Mouse (Mus musculus) hindbrain, postnatal 0 days (tissue): ENCODE data around the gene Zfp426. TPM values are rescaled to one million over a fixed set of nuclear protein-coding genes. Genes with fewer than 3 reads are reported as not detected.
A peak's percentile ranks its signal among the peaks of the same experiment; 100 is the strongest.

ENCODE experiments used
- ATAC-seq: fragments of 200-750 bp; cut with Nextera tagmentation; 2 replicates; pipeline ENCODE4 v1.8.0; 2017; ENCODE audit warnings: mild to moderate bottlenecking, moderate TSS enrichment, moderate library complexity
- DNase-seq: peaks from one replicate; pipeline ENCODE4 v3.0.0-alpha.2; 2015; ENCODE audit warnings: low spot score
- H3K27ac ChIP-seq: fragments of 300-500 bp; sonication (generic); 2 replicates; pipeline ENCODE4 v1.5.1; 2014; ENCODE audit warnings: mild to moderate bottlenecking
- H3K27me3 ChIP-seq: fragments of 300-500 bp; sonication (generic); 2 replicates; pipeline ENCODE4 v1.6.1; 2014; ENCODE audit warnings: low read length, mixed read lengths; ENCODE audit not compliant: insufficient read depth
- H3K36me3 ChIP-seq: fragments of 300-500 bp; sonication (generic); 2 replicates; pipeline ENCODE4 v1.6.1; 2014; ENCODE audit warnings: low read length, mixed read lengths; ENCODE audit not compliant: insufficient read depth
- H3K4me1 ChIP-seq: fragments of 300-500 bp; sonication (generic); 2 replicates; pipeline ENCODE4 v1.6.1; 2014; ENCODE audit warnings: antibody characterized with exemption, low read length, mixed read lengths; ENCODE audit not compliant: insufficient read depth
- H3K4me2 ChIP-seq: fragments of 300-500 bp; sonication (generic); 2 replicates; pipeline ENCODE4 v1.6.1; 2014; ENCODE audit warnings: low read depth, mild to moderate bottlenecking, low read length, moderate library complexity, mixed read lengths
- H3K4me3 ChIP-seq: fragments of 300-500 bp; sonication (generic); 2 replicates; pipeline ENCODE4 v1.5.1; 2014; ENCODE audit warnings: low read length
- H3K9ac ChIP-seq: fragments of 300-500 bp; sonication (generic); replicated peaks from 2 replicates; pipeline ENCODE4 v1.6.1; 2014; ENCODE audit warnings: mild to moderate bottlenecking, low read length, moderate library complexity, mixed read lengths
- H3K9me3 ChIP-seq: fragments of 300-500 bp; sonication (generic); 2 replicates; pipeline ENCODE4 v1.6.1; 2016; ENCODE audit warnings: low read length, mixed read lengths
- CTCF ChIP-seq: IDR thresholded peaks from 2 replicates; pipeline ENCODE4 v1.5.1; 2016; ENCODE audit warnings: antibody characterized with exemption, control low read depth, low read depth
- WGBS: fragments of 180-500 bp; shearing (Covaris S2); extraction: QIAGEN DNeasy Blood & Tissue Kit; methylation state at CpG from one replicate; pipeline ENCODE4 v1.1.7; 2014; 5-methylcytosine and 5-hydroxymethylcytosine counted together
- polyA plus RNA-seq: library from polyadenylated mRNA; unstranded; fragments of >200 nt; fragmentation: Nextera tagmentation; extraction: Ambion mirVana; gene quantifications from 2 replicates; pipeline ENCODE4 v1.2.1, GENCODE M21; 2015
- total RNA-seq: library from RNA; depleted of rRNA; stranded (reverse); fragments of >200 nt; gene quantifications from 2 replicates; pipeline ENCODE4 v1.2.3, GENCODE M21; 2014; rRNA removed

Gene Zfp426
- 48.3 and 57.1 TPM in 2 replicates for total RNA-seq
- 22.1 and 23.3 TPM in 2 replicates for polyA plus RNA-seq

GRCm38 (mm10) chr9:20492527-20493233 lies at the start of gene Zfp426:
TSS of gene Zfp426 (minus strand) at chr9:20492746.
- 0 out of 2 replicates have a peak, but pooled peaks cover 8% of the 10 kb centered on the region for H3K4me1 ChIP-seq
- DNase-seq (peak; percentile 95), ATAC-seq (peak; percentile 97)
- peak within 1 kb of the TSS; percentile 95 for H3K4me3 ChIP-seq
- H3K36me3 ChIP-seq = peaks cover 1% of the 10 kb centered on the region; the same call in 1 of the 2 replicates
- no peak for TF ChIP-seq CTCF
- H3K27ac ChIP-seq = peak within 1 kb of the TSS; percentile 99
- WGBS = 1% methylated on average over 40 of the region's 40 CpGs
- no peaks in the 10 kb centered on the region for H3K9me3 ChIP-seq
- H3K4me2 ChIP-seq = peak within 1 kb of the TSS; percentile 73
- peak within 1 kb of the TSS; percentile 90 for H3K9ac ChIP-seq
- H3K27me3 ChIP-seq = no peaks in the 10 kb centered on the region

- H3K4me1 ChIP-seq = no peaks in the 10 kb centered on the region
- no peak overlapping the region for H3K27ac ChIP-seq
- no peak for TF ChIP-seq CTCF
- H3K36me3 ChIP-seq = no peaks in the 10 kb centered on the region
- H3K4me3 ChIP-seq = no peak overlapping the region
- ATAC-seq (no peak), DNase-seq (no peak)
- no peak overlapping the region for H3K9ac ChIP-seq
- H3K27me3 ChIP-seq = no peaks in the 10 kb centered on the region
- 79% methylated on average over 2 of the region's 2 CpGs for WGBS
- no peak overlapping the region for H3K4me2 ChIP-seq
- H3K9me3 ChIP-seq = no peaks in the 10 kb centered on the region
Measured at GRCm38 (mm10) chr9:20536598-20536997, 44.1 kb upstream of the Zfp426 start.

- H3K9ac ChIP-seq = no peak overlapping the region
- DNase-seq = peak; percentile 15
- no peak overlapping the region for H3K27ac ChIP-seq
- no peak for TF ChIP-seq CTCF
- no peak overlapping the region for H3K4me2 ChIP-seq
- no peaks in the 10 kb centered on the region for H3K36me3 ChIP-seq
- peak; percentile 70; the same call in 1 of the 2 replicates for ATAC-seq
- no peaks in the 10 kb centered on the region for H3K4me1 ChIP-seq
- WGBS = 78% methylated on average over 8 of the region's 8 CpGs
- H3K4me3 ChIP-seq = no peak overlapping the region
- H3K27me3 ChIP-seq = no peaks in the 10 kb centered on the region
- H3K9me3 ChIP-seq = no peaks in the 10 kb centered on the region
Measured at GRCm38 (mm10) chr9:20534326-20534926, 41.9 kb upstream of the Zfp426 start.

- H3K4me2 ChIP-seq = peak within 1 kb of the TSS; percentile 88
- peak within 1 kb of the TSS; percentile 87 for H3K4me3 ChIP-seq
- peaks cover 17% of the 10 kb centered on the region for H3K4me1 ChIP-seq
- H3K9ac ChIP-seq = peak within 1 kb of the TSS; percentile 94
- WGBS = under 1% methylated on average over 45 of the region's 46 CpGs
- DNase-seq = peak; percentile 95
- peak within 1 kb of the TSS; percentile 97 for H3K27ac ChIP-seq
- ATAC-seq = peak; percentile 96
- no peaks in the 10 kb centered on the region for H3K36me3 ChIP-seq
- no peaks in the 10 kb centered on the region for H3K27me3 ChIP-seq
- no peaks in the 10 kb centered on the region for H3K9me3 ChIP-seq
- TF ChIP-seq CTCF = no peak
Measured at GRCm38 (mm10) chr9:20521306-20521957, 28.9 kb upstream of the Zfp426 start, which contains the start of gene Zfp266. TSS of gene Zfp266 (minus strand) at chr9:20521417.

- Histone ChIP-seq H3K4me2 (peak overlapping the region; percentile 88), H3K9ac (peak overlapping the region; percentile 94), H3K4me3 (peak overlapping the region; percentile 87), H3K27ac (peak overlapping the region; percentile 97), H3K36me3 (no peaks in the 10 kb centered on the region), H3K4me1 (peaks cover 17% of the 10 kb centered on the region), H3K9me3 (no peaks in the 10 kb centered on the region), H3K27me3 (no peaks in the 10 kb centered on the region)
- no peak for TF ChIP-seq CTCF
- under 1% methylated on average over 17 of the region's 17 CpGs for WGBS
- ATAC-seq (no peak), DNase-seq (peak; percentile 22)
Measured at GRCm38 (mm10) chr9:20520531-20521210, 28.1 kb upstream of the Zfp426 start.

GRCm38 (mm10) chr9:20519949-20520348 lies 27.4 kb upstream of the Zfp426 start:
- H3K4me3 ChIP-seq = peak overlapping the region; percentile 87
- no peak for ATAC-seq
- H3K9ac ChIP-seq = peak overlapping the region; percentile 43; the same call in 1 of the 2 replicates
- no peak for TF ChIP-seq CTCF
- no peaks in the 10 kb centered on the region for H3K27me3 ChIP-seq
- H3K9me3 ChIP-seq = no peaks in the 10 kb centered on the region
- DNase-seq = no peak
- no peaks in the 10 kb centered on the region; the same call in 1 of the 2 replicates for H3K36me3 ChIP-seq
- H3K4me1 ChIP-seq = peaks cover 17% of the 10 kb centered on the region
- H3K4me2 ChIP-seq = peak overlapping the region; percentile 88
- 8% methylated on average over 4 of the region's 4 CpGs for WGBS
- no peak overlapping the region for H3K27ac ChIP-seq
